Mouse (Mus musculus) heart, embryonic 14.5 days (tissue): Measurements from ENCODE around the gene Olfr1246. TPM values are rescaled to one million over a fixed set of nuclear protein-coding genes. Genes with fewer than 3 reads are reported as not detected.

Experiments
- polyA plus RNA-seq: library from polyadenylated mRNA; unstranded; fragments of >200 nt; fragmentation: Nextera tagmentation; extraction: Ambion mirVana; gene quantifications from 2 replicates; pipeline ENCODE4 v1.2.1, GENCODE M21; 2014

Gene Olfr1246
- polyA plus RNA-seq, 1 experiment from 2014 or later = not detected

Other genes starting within 250 kb of the Olfr1246 start
- not detected in 2 replicates for gene Olfr1234, start 228.3 kb downstream of the Olfr1246 start, polyA plus RNA-seq
- gene Olfr1238, start 183.5 kb downstream of the Olfr1246 start, polyA plus RNA-seq = not detected in 2 replicates
- not detected in 2 replicates for gene Olfr1239, start 172.8 kb downstream of the Olfr1246 start, polyA plus RNA-seq
- gene Olfr1240, start 150.2 kb downstream of the Olfr1246 start, polyA plus RNA-seq = not detected in 2 replicates
- not detected in 2 replicates for gene Olfr1241, start 106.0 kb downstream of the Olfr1246 start, polyA plus RNA-seq
- not detected in 2 replicates for gene Olfr1242, start 94.8 kb downstream of the Olfr1246 start, polyA plus RNA-seq
- not detected in 2 replicates for gene Olfr1243, start 61.7 kb downstream of the Olfr1246 start, polyA plus RNA-seq
- gene Olfr1245, start 14.7 kb downstream of the Olfr1246 start, polyA plus RNA-seq = not detected in 2 replicates
- gene Olfr1247, start 21.0 kb upstream of the Olfr1246 start, polyA plus RNA-seq = not detected in 2 replicates
- not detected in 2 replicates for gene Olfr1248, start 25.1 kb upstream of the Olfr1246 start, polyA plus RNA-seq
- not detected in 2 replicates for gene Olfr1249, start 41.8 kb upstream of the Olfr1246 start, polyA plus RNA-seq
- not detected in 2 replicates for gene Olfr1250, start 68.3 kb upstream of the Olfr1246 start, polyA plus RNA-seq
- not detected in 2 replicates for gene Olfr1251, start 78.8 kb upstream of the Olfr1246 start, polyA plus RNA-seq
- not detected in 2 replicates for gene Olfr1252, start 131.9 kb upstream of the Olfr1246 start, polyA plus RNA-seq
- not detected in 2 replicates for gene Olfr1253, start 163.9 kb upstream of the Olfr1246 start, polyA plus RNA-seq
- gene Olfr1254, start 200.5 kb upstream of the Olfr1246 start, polyA plus RNA-seq = not detected in 2 replicates
- gene Olfr1255, start 218.9 kb upstream of the Olfr1246 start, polyA plus RNA-seq = not detected in 2 replicates
- not detected in 2 replicates for gene Olfr1256, start 248.4 kb upstream of the Olfr1246 start, polyA plus RNA-seq